Mouse (Mus musculus) embryonic facial prominence, embryonic 14.5 days (tissue): ENCODE results near the gene Smdt1. TPM values are rescaled to one million over a fixed set of nuclear protein-coding genes. Genes with fewer than 3 reads are reported as not detected.

Experiments
- ATAC-seq: fragments of 200-750 bp; cut with Nextera tagmentation; 2 replicates; pipeline ENCODE4 v1.8.0; 2017; ENCODE audit warnings: low read depth, moderate number of reproducible peaks, moderate TSS enrichment
- DNase-seq: peaks from one replicate; pipeline ENCODE4 v3.0.0-alpha.2; 2015; ENCODE audit warnings: low spot score
- H3K27ac ChIP-seq: fragments of 300-500 bp; sonication (generic); replicated peaks from 2 replicates; pipeline ENCODE4 v1.5.1; 2014; ENCODE audit warnings: low read depth, mild to moderate bottlenecking, low read length, moderate library complexity
- H3K27me3 ChIP-seq: fragments of 300-500 bp; sonication (generic); replicated peaks from 2 replicates; pipeline ENCODE4 v1.6.1; 2014; ENCODE audit warnings: low read length; ENCODE audit not compliant: control insufficient read depth, insufficient read depth
- H3K36me3 ChIP-seq: fragments of 300-500 bp; sonication (generic); 2 replicates; pipeline ENCODE4 v1.6.1; 2014; ENCODE audit warnings: low read length, mixed read lengths; ENCODE audit not compliant: control insufficient read depth, insufficient read depth
- H3K4me1 ChIP-seq: fragments of 300-500 bp; sonication (generic); 2 replicates; pipeline ENCODE4 v1.6.1; 2014; ENCODE audit warnings: antibody characterized with exemption, low read length; ENCODE audit not compliant: control insufficient read depth, insufficient read depth
- H3K4me2 ChIP-seq: fragments of 300-500 bp; sonication (generic); 2 replicates; pipeline ENCODE4 v1.6.1; 2014; ENCODE audit warnings: low read depth, mild to moderate bottlenecking, low read length, moderate library complexity, mixed read lengths
- H3K4me3 ChIP-seq: fragments of 300-500 bp; sonication (generic); 2 replicates; pipeline ENCODE4 v1.5.1; 2014; ENCODE audit warnings: low read depth, mild to moderate bottlenecking, low read length
- H3K9ac ChIP-seq: fragments of 300-500 bp; sonication (generic); 2 replicates; pipeline ENCODE4 v1.6.1; 2014; ENCODE audit warnings: low read depth, mild to moderate bottlenecking, low read length, moderate library complexity, mixed read lengths
- H3K9me3 ChIP-seq: fragments of 300-500 bp; sonication (generic); 2 replicates; pipeline ENCODE4 v1.6.1; 2016; ENCODE audit warnings: low read length; ENCODE audit not compliant: control insufficient read depth
- WGBS: fragments of 180-500 bp; shearing (Covaris S2); extraction: QIAGEN DNeasy Blood & Tissue Kit; methylation state at CpG from one replicate; pipeline ENCODE4 v1.1.7; 2014; 5-methylcytosine and 5-hydroxymethylcytosine counted together
- polyA plus RNA-seq: library from polyadenylated mRNA; unstranded; fragments of >200 nt; fragmentation: Nextera tagmentation; extraction: Ambion mirVana; gene quantifications from 2 replicates; pipeline ENCODE4 v1.2.1, GENCODE M21; 2014

The Smdt1 gene
- polyA plus RNA-seq, 1 experiment from 2014 or later, result 262 TPM

GRCm38 (mm10) chr15:82368851-82369250 lies 30.1 kb downstream of the Smdt1 start:
- Histone ChIP-seq H3K9me3 (no peaks in the 10 kb centered on the region), H3K4me2 (no peak overlapping the region), H3K4me3 (no peak overlapping the region), H3K4me1 (no peaks in the 10 kb centered on the region), H3K27me3 (no peaks in the 10 kb centered on the region), H3K36me3 (no peaks in the 10 kb centered on the region), H3K27ac (no peak overlapping the region), H3K9ac (no peak overlapping the region)
- 85% methylated on average over 1 of the region's 1 CpGs for WGBS
- no peak for DNase-seq
- no peak for ATAC-seq

- Histone ChIP-seq H3K4me2 (no peak overlapping the region), H3K27me3 (no peaks in the 10 kb centered on the region), H3K4me3 (no peak overlapping the region), H3K36me3 (no peaks in the 10 kb centered on the region), H3K9me3 (no peaks in the 10 kb centered on the region), H3K4me1 (peaks cover 8% of the 10 kb centered on the region; the same call in 1 of the 2 replicates), H3K9ac (no peak overlapping the region), H3K27ac (no peak overlapping the region)
- DNase-seq, result no peak
- no peak for ATAC-seq
- 89% methylated on average over 6 of the region's 6 CpGs for WGBS
These were observed 33.7 kb downstream of the Smdt1 start for GRCm38 (mm10) chr15:82372446-82372845.

GRCm38 (mm10) chr15:82372991-82373390 lies 34.2 kb downstream of the Smdt1 start:
- Histone ChIP-seq H3K9ac (no peak overlapping the region), H3K4me1 (peaks cover 8% of the 10 kb centered on the region; the same call in 1 of the 2 replicates), H3K36me3 (no peaks in the 10 kb centered on the region), H3K9me3 (no peaks in the 10 kb centered on the region), H3K4me3 (no peak overlapping the region), H3K27ac (no peak overlapping the region), H3K27me3 (no peaks in the 10 kb centered on the region), H3K4me2 (no peak overlapping the region)
- DNase-seq, result no peak
- ATAC-seq, result no peak
- WGBS, result 89% methylated on average over 5 of the region's 5 CpGs

- no peaks in the 10 kb centered on the region for H3K9me3 ChIP-seq
- H3K4me2 ChIP-seq, result no peak overlapping the region
- WGBS, result 81% methylated on average over 5 of the region's 5 CpGs
- H3K4me1 ChIP-seq, result peaks cover 12% of the 10 kb centered on the region; the same call in 1 of the 2 replicates
- H3K27ac ChIP-seq, result no peak overlapping the region
- H3K36me3 ChIP-seq, result no peaks in the 10 kb centered on the region
- H3K9ac ChIP-seq, result no peak overlapping the region
- DNase-seq, result no peak
- H3K27me3 ChIP-seq, result no peaks in the 10 kb centered on the region
- H3K4me3 ChIP-seq, result no peak overlapping the region
- no peak for ATAC-seq
These were observed 35.7 kb downstream of the Smdt1 start for GRCm38 (mm10) chr15:82374437-82374836.

- no peaks in the 10 kb centered on the region for H3K9me3 ChIP-seq
- no peaks in the 10 kb centered on the region for H3K36me3 ChIP-seq
- WGBS, result 86% methylated on average over 9 of the region's 9 CpGs
- no peak overlapping the region for H3K4me2 ChIP-seq
- no peak for ATAC-seq
- peaks cover 22% of the 10 kb centered on the region for H3K4me1 ChIP-seq
- no peak for DNase-seq
- no peak overlapping the region for H3K4me3 ChIP-seq
- no peak overlapping the region for H3K9ac ChIP-seq
- no peak overlapping the region for H3K27ac ChIP-seq
- H3K27me3 ChIP-seq, result no peaks in the 10 kb centered on the region
These were observed 37.1 kb downstream of the Smdt1 start for GRCm38 (mm10) chr15:82375855-82376254.

GRCm38 (mm10) chr15:82376393-82377138 lies 37.8 kb downstream of the Smdt1 start:
- Histone ChIP-seq H3K36me3 (no peaks in the 10 kb centered on the region), H3K9me3 (no peaks in the 10 kb centered on the region), H3K4me3 (no peak overlapping the region), H3K4me1 (peaks cover 22% of the 10 kb centered on the region), H3K4me2 (no peak overlapping the region), H3K27ac (peak overlapping the region; percentile 58; the same call in 1 of the 2 replicates), H3K27me3 (no peaks in the 10 kb centered on the region), H3K9ac (no peak overlapping the region)
- DNase-seq (peak; percentile 73), ATAC-seq (no peak)
- WGBS, result 52% methylated on average over 17 of the region's 17 CpGs

GRCm38 (mm10) chr15:82377701-82378100 lies 38.9 kb downstream of the Smdt1 start:
- ATAC-seq (no peak), DNase-seq (no peak)
- Histone ChIP-seq H3K27ac (no peak overlapping the region), H3K27me3 (no peaks in the 10 kb centered on the region), H3K4me3 (no peak overlapping the region), H3K9ac (no peak overlapping the region), H3K4me2 (no peak overlapping the region), H3K4me1 (peaks cover 22% of the 10 kb centered on the region), H3K36me3 (no peaks in the 10 kb centered on the region), H3K9me3 (no peaks in the 10 kb centered on the region)
- 60% methylated on average over 5 of the region's 5 CpGs for WGBS

- ATAC-seq (no peak), DNase-seq (no peak)
- Histone ChIP-seq H3K36me3 (no peaks in the 10 kb centered on the region), H3K9me3 (no peaks in the 10 kb centered on the region), H3K4me2 (peak overlapping the region; percentile 69; the same call in 1 of the 2 replicates), H3K27ac (peak overlapping the region; percentile 23; the same call in 1 of the 2 replicates), H3K4me3 (no peak overlapping the region), H3K9ac (no peak overlapping the region), H3K4me1 (peaks cover 22% of the 10 kb centered on the region), H3K27me3 (no peaks in the 10 kb centered on the region)
- 48% methylated on average over 15 of the region's 15 CpGs for WGBS
These were observed 39.8 kb downstream of the Smdt1 start for GRCm38 (mm10) chr15:82378261-82379180.
